Mouse (Mus musculus): ENCODE measurements around the gene Ntrk3. TPM values are rescaled to one million over a fixed set of nuclear protein-coding genes. Genes with fewer than 3 reads are reported as not detected.

The Ntrk3 gene
- 21.1 and 22.6 TPM in 2 replicates for polyA plus RNA-seq (2015; fragmentation: Nextera tagmentation; extraction: Ambion mirVana)

DNA sequence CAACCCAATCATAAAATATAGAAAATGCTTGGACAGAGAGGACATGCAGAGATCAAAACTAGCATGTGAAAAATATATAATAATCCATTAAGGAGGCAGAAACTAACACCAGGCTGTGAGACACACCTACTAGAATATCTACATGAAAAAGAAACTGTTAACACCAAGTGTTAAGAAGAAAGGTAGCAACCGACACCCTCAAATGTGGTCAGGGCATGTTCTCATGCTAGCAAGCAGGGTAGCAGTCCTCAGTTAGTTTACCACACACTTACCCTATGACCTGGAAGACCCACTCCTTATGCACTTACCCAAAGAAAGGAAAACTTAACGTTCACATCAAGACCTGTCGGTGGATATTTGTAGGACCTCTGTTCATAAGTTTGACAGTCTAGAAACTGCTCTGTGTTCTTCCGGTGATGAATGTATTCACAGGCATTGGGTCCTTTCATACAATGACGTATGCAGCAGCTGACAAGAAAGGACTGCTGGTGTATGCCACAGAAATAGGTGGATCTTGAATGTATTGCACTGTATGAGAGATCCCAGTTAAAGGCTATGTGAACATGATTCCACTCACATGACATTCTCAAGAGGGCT lies at the start of gene Ntrk3:
Ntrk3 (minus strand) TSS at position 399 of the 597 bp plus-strand sequence.
- Histone ChIP-seq H3K4me2 (no peak within 1 kb of the TSS), H3K27ac (no peak within 1 kb of the TSS), H3K9me3 (no peaks in the 10 kb centered on the region), H3K27me3 (no peaks in the 10 kb centered on the region), H3K4me3 (no peak within 1 kb of the TSS), H3K9ac (no peak within 1 kb of the TSS), H3K4me1 (replicated peaks) (no peaks in the 10 kb centered on the region), H3K36me3 (no peaks in the 10 kb centered on the region)
- ATAC-seq (ENCODE audit: low FRiP score), result no peak
- WGBS, result 81% methylated on average over 5 of the region's 5 CpGs

DNA sequence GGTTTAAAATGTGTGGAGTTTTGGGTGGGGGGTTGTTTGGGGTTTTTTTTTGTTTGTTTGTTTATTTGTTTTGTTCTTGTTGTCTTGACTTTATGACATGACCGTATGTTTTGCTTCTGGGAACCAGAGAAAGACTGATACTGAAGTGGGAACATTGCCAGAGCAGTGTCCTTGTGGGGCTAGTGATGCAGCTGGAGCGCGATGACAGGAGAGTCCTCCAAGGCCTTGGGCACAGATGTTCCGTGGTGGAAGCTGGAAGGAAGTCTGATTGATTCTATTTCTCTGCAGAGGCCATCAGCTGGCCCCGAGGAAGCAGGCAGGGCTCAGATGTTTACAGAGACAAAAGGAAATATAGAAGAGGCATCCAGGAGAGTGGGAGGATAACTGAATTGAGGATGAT lies 48.1 kb upstream of the Ntrk3 start:
- Histone ChIP-seq H3K4me2 (no peak overlapping the region), H3K4me3 (no peak overlapping the region), H3K9ac (peak overlapping the region; percentile 46; the same call in 1 of the 2 replicates), H3K9me3 (no peaks in the 10 kb centered on the region), H3K36me3 (peaks cover 33% of the 10 kb centered on the region), H3K27ac (peak overlapping the region; percentile 56), H3K4me1 (replicated peaks) (peaks cover 40% of the 10 kb centered on the region), H3K27me3 (no peaks in the 10 kb centered on the region)
- no peak for ATAC-seq (ENCODE audit: low FRiP score)
- 65% methylated on average over 5 of the region's 5 CpGs for WGBS

DNA sequence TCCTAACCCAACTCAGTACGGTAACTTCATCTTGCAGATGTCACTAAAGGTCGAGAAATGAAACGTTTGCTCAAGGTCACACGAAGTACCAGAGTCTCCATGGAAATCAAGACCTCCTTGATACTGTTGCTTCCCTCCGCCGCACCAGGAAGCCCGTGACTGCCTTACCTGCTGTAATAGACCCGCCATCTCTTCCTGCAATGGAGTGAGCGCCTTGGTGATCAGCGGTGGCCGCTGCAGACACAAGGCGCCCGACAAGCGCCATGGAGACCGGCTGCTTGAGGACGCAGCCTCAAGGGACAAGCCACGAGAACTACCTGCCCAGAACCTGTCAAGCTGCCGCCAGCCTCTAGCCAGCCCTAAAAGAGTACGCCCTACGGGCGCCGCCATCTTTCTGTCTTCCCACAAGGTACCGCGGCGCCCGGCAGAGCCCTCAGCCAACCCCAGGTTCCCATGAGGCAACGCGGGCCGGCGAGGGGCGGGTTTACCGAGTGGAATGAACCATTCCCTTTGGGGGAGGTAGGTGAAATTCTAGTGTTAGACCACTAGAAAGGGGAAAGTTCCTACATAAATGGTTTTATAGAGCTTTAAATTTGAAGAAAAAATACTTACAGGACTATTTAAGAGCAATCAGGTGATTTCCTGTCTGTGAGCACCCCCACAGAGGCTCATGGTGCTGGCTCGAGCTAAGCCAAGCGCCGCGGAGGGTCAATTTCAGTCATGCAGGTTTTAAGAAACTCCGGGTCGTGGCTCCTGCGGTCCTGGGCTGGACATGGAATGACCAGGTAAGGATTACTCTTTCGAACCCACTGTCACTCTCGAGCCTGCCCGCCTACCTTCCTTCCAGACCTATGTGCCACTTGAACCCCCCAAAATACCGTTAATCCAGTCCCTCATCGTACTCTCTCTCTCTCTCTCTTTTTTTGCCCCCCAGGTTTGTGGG lies 45.1 kb upstream of the Ntrk3 start, which contains the start of the genes Mrps11 and Mrpl46:
Mrps11 (plus strand) TSS at position 481 of the 943 bp plus-strand sequence.
Mrpl46 (minus strand) TSS at position 893 of the 943 bp plus-strand sequence.
- H3K27me3 ChIP-seq, result no peaks in the 10 kb centered on the region
- H3K9me3 ChIP-seq, result no peaks in the 10 kb centered on the region
- peak within 1 kb of the TSS; percentile 94 for H3K4me2 ChIP-seq
- ATAC-seq (ENCODE audit: low FRiP score), result peak; percentile 98
- H3K36me3 ChIP-seq, result peaks cover 30% of the 10 kb centered on the region
- peak within 1 kb of the TSS; percentile 66 for H3K27ac ChIP-seq
- H3K9ac ChIP-seq, result peak within 1 kb of the TSS; percentile 85
- WGBS, result under 1% methylated on average over 44 of the region's 44 CpGs
- H3K4me1 ChIP-seq (replicated peaks), result peaks cover 40% of the 10 kb centered on the region
- H3K4me3 ChIP-seq, result peak within 1 kb of the TSS; percentile 81

DNA sequence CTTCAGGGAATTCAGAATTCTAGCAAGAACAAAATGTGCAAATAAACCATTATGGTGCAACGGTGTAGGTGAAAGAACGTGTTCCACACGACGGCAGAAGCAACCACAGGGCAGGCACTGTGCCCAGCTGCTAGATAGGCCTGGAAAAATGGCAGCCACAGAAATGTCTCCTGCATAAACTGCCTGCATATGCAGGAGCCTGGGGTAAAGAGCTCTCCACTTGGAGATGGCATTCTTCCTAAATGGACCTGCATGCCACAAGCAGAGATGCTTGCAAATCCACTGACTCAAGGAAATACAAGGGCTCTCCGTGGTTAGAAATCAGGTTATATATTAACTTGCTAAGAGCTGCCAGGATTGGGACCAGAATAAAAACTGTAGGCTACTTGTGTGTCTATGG lies 40.9 kb upstream of the Ntrk3 start:
- no peak overlapping the region for H3K9ac ChIP-seq
- peaks cover 15% of the 10 kb centered on the region for H3K4me1 ChIP-seq (replicated peaks)
- H3K36me3 ChIP-seq, result peaks cover 63% of the 10 kb centered on the region
- no peak overlapping the region for H3K4me2 ChIP-seq
- no peak overlapping the region for H3K4me3 ChIP-seq
- H3K27me3 ChIP-seq, result no peaks in the 10 kb centered on the region
- WGBS, result 93% methylated on average over 5 of the region's 5 CpGs
- ATAC-seq (ENCODE audit: low FRiP score), result no peak
- H3K27ac ChIP-seq, result no peak overlapping the region
- no peaks in the 10 kb centered on the region for H3K9me3 ChIP-seq

DNA sequence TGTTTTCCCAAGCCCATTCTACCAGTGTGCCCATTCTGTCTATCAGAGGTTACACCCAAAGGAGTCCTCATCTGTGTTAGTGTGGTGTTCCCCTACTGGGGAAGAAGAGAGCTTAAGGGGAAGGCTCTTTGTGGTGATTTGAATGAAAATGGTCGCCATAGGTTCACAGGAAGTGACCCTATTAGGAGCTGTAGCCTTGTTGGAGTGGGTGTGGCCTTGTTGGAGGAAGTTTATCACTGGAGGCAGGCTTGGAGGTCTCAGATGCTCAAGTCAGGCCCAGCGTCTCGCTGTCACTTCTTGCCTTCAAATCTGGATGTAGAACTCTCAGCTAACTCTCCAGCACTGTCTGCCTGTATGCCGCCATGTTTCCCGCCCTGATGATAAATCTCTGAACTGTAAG lies 33.1 kb upstream of the Ntrk3 start:
- 87% methylated on average over 5 of the region's 5 CpGs for WGBS
- H3K9ac ChIP-seq, result no peak overlapping the region
- H3K9me3 ChIP-seq, result no peaks in the 10 kb centered on the region
- no peak overlapping the region for H3K4me2 ChIP-seq
- peaks cover 4% of the 10 kb centered on the region; the same call in 1 of the 2 replicates for H3K4me1 ChIP-seq (replicated peaks)
- H3K36me3 ChIP-seq, result peaks cover 43% of the 10 kb centered on the region
- H3K27me3 ChIP-seq, result peaks cover 3% of the 10 kb centered on the region; the same call in 1 of the 2 replicates
- ATAC-seq (ENCODE audit: low FRiP score), result no peak
- H3K27ac ChIP-seq, result no peak overlapping the region
- no peak overlapping the region for H3K4me3 ChIP-seq

DNA sequence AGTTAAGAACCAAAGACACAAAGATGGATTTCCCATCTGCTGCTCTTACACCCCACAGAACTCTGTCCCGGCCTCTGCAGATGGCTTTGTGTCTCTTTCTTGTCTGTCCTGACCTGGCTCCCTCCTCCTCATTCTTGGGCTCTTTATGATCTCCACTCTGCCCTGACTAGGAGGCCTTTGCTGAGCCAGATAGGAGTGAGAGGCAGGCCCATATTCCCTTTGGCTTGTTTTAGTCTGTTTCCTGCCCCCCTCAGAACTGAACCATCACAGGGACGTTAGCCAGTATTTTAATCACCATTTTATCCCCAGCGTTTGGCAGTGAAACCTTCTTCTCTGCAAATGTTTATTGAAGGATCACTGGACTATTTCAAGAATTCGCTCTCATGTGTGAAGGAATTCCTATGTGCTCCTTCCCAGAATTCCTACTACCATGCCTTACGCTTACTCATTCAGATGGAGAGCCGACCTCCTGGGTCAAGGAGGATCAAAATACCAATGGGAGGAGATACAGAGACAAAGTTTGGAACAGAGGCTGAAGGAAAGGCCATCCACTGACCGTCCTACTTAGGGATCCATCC lies 31.4 kb upstream of the Ntrk3 start:
- no peak overlapping the region for H3K9ac ChIP-seq
- 77% methylated on average over 7 of the region's 7 CpGs for WGBS
- H3K9me3 ChIP-seq, result no peaks in the 10 kb centered on the region
- peaks cover 7% of the 10 kb centered on the region; the same call in 1 of the 2 replicates for H3K27me3 ChIP-seq
- H3K4me3 ChIP-seq, result no peak overlapping the region
- H3K4me1 ChIP-seq (replicated peaks), result peaks cover 10% of the 10 kb centered on the region; the same call in 1 of the 2 replicates
- H3K36me3 ChIP-seq, result peaks cover 26% of the 10 kb centered on the region
- H3K4me2 ChIP-seq, result no peak overlapping the region
- no peak overlapping the region for H3K27ac ChIP-seq
- ATAC-seq (ENCODE audit: low FRiP score), result no peak

DNA sequence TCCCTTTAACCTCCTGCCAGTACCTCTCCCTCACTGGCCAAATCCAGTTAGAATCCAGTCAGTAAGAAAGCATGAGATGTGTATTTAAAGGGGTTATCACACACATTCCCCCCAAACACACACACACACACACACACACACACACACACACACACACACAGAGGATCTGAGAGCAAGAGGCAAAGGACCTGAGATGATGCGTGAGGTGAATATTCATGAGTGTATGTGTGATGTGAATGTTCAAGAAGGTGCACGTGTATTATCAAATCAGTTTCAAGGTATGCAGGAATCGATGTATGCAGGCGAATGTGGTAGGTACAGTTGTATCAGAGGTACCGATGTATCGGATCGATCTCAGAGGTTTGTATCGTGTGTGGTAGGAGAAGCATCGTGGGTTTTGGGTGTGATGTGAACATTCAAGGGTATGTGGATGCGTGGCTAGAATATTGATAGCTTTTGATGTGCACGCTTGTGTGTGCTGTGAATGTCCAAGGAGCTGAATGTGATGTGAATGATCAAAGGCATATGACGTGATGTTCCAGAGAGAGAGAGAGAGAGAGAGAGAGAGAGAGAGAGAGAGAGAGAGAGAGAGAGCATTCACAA lies 30.2 kb upstream of the Ntrk3 start:
- no peak overlapping the region for H3K4me2 ChIP-seq
- H3K9me3 ChIP-seq, result no peaks in the 10 kb centered on the region
- H3K27ac ChIP-seq, result peak overlapping the region; percentile 41; the same call in 1 of the 2 replicates
- ATAC-seq (ENCODE audit: low FRiP score), result no peak
- H3K36me3 ChIP-seq, result peaks cover 14% of the 10 kb centered on the region
- no peak overlapping the region for H3K9ac ChIP-seq
- H3K27me3 ChIP-seq, result peaks cover 7% of the 10 kb centered on the region; the same call in 1 of the 2 replicates
- 74% methylated on average over 12 of the region's 12 CpGs for WGBS
- H3K4me1 ChIP-seq (replicated peaks), result peaks cover 10% of the 10 kb centered on the region; the same call in 1 of the 2 replicates
- no peak overlapping the region for H3K4me3 ChIP-seq

DNA sequence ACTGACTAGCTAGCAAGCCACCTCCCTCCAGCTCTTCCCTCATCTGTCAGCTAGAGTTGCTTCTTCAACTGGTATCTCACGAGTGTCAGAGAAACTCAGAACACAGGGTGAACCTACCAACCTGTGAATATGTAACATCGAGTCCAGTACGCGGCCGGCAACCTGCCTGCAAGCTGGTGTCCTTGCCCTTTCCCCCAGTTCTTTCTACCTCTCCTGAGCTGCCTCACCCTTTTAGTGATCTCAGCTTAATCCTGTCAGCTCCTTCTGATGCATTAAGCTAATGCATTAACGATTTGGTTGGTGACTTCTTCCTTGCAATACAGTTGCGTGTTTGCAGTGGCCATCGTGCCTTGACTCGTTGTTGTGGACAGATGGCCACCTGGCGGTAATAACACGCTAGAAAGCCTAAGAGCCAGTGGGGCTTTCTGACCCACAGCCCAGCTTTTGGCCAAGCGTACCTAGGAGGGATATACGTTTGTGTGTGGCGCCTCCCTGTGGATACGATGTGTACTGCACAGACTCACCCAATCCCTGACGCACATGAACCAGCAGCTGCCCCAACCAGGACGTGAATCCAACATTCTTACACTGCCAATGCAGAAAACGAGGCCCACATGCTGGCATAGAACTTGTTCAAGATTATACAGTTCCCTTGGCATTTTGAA lies 28.3 kb upstream of the Ntrk3 start:
- peak overlapping the region; percentile 34; the same call in 1 of the 2 replicates for H3K4me2 ChIP-seq
- peaks cover 7% of the 10 kb centered on the region; the same call in 1 of the 2 replicates for H3K27me3 ChIP-seq
- peaks cover 10% of the 10 kb centered on the region; the same call in 1 of the 2 replicates for H3K4me1 ChIP-seq (replicated peaks)
- H3K36me3 ChIP-seq, result 0 out of 2 replicates have a peak, but pooled peaks cover under 1% of the 10 kb centered on the region
- no peak overlapping the region for H3K4me3 ChIP-seq
- 23% methylated on average over 18 of the region's 18 CpGs for WGBS
- no peak overlapping the region for H3K27ac ChIP-seq
- no peaks in the 10 kb centered on the region for H3K9me3 ChIP-seq
- H3K9ac ChIP-seq, result no peak overlapping the region
- peak; percentile 81 for ATAC-seq (ENCODE audit: low FRiP score)

DNA sequence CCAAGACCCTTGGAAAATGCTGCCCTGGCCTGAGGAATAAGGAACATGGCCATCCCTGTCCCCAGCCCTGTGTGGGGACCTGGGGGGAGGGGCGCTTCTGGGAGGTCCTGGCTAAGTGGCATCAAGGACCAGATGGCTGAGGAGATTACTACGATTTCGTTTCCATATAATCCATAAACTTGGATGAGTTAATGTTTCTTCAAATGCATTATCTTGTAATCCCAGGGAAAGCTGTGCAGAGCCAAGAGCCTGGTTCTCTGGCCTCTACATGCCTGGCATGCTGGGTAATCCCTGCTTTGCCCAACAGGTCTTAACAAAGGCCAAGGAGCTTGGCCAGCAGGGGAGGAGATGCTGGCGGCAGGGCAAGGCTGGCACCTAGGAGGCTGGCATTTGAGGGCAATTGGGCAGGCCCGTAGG lies 27.4 kb upstream of the Ntrk3 start:
- Histone ChIP-seq H3K4me1 (replicated peaks) (peaks cover 10% of the 10 kb centered on the region; the same call in 1 of the 2 replicates), H3K27me3 (peaks cover 7% of the 10 kb centered on the region; the same call in 1 of the 2 replicates), H3K9me3 (no peaks in the 10 kb centered on the region), H3K36me3 (no peaks in the 10 kb centered on the region), H3K27ac (no peak overlapping the region), H3K4me2 (no peak overlapping the region), H3K4me3 (no peak overlapping the region), H3K9ac (no peak overlapping the region)
- 78% methylated on average over 5 of the region's 5 CpGs for WGBS
- no peak for ATAC-seq (ENCODE audit: low FRiP score)

DNA sequence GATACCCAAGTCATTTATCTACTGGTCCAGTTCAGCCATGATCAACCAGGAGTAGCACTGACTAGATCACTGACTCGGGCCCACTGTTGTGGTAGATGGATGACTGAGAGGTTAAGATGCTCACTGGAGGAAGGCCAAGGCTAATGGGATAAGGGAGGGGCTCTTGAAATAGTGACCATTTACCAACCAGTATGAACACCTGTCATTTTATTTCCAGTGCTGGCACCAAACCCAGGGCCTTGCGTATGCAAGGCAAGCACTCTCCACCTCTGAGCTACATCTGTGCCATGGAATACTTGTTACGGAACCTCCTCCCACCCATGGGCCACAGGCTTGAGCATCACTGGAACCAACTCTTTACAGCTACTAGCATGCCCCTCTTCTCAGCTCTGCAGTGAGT lies 26.0 kb upstream of the Ntrk3 start:
- H3K4me1 ChIP-seq (replicated peaks), result peaks cover 10% of the 10 kb centered on the region; the same call in 1 of the 2 replicates
- no peak overlapping the region for H3K4me2 ChIP-seq
- H3K36me3 ChIP-seq, result no peaks in the 10 kb centered on the region
- H3K27me3 ChIP-seq, result peaks cover 7% of the 10 kb centered on the region; the same call in 1 of the 2 replicates
- no peak overlapping the region for H3K4me3 ChIP-seq
- 84% methylated on average over 3 of the region's 3 CpGs for WGBS
- ATAC-seq (ENCODE audit: low FRiP score), result no peak
- no peaks in the 10 kb centered on the region for H3K9me3 ChIP-seq
- H3K9ac ChIP-seq, result no peak overlapping the region
- no peak overlapping the region for H3K27ac ChIP-seq

DNA sequence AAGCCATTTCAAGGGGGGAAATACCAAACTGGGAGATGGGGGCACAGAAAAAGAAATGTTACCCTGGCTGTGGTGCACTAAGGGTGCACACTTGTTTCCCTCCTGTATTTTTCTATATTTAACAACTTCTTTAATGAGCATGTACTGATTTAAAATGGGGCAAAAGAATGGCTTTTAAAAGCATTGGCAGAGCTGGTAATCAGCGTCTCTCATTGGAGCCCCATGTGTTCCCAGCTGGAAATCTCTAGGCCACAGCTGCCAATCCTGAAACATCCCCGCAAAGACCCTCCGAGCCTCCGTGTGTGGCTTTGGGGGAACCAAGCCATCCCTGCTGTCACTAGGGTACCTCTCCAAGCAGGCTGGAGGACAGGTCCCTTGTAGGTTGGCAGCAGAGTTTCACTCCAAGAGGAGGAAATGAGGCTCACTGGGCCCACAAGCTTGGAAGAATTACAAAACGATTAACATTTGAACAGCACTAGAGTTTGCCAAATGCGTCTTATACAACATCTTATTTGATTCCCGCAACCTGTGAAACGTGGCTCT lies 16.7 kb upstream of the Ntrk3 start:
- H3K4me2 ChIP-seq, result no peak overlapping the region
- no peaks in the 10 kb centered on the region for H3K9me3 ChIP-seq
- 0 out of 2 replicates have a peak, but pooled peaks cover 2% of the 10 kb centered on the region for H3K4me1 ChIP-seq (replicated peaks)
- ATAC-seq (ENCODE audit: low FRiP score), result no peak
- H3K27me3 ChIP-seq, result 0 out of 2 replicates have a peak, but pooled peaks cover 5% of the 10 kb centered on the region
- WGBS, result 57% methylated on average over 8 of the region's 8 CpGs
- H3K36me3 ChIP-seq, result no peaks in the 10 kb centered on the region
- no peak overlapping the region for H3K9ac ChIP-seq
- H3K4me3 ChIP-seq, result no peak overlapping the region
- H3K27ac ChIP-seq, result no peak overlapping the region
